Mouse (Mus musculus) heart, adult 2 months (tissue): ENCODE measurements around the gene Ap1g1.

ENCODE experiments used
- CTCF ChIP-seq: fragments of 200-600 bp; IDR thresholded peaks from 2 replicates; pipeline ENCODE4 v1.8.1; 2022; ENCODE audit warnings: antibody characterized with exemption, mild to moderate bottlenecking, moderate library complexity
- EP300 ChIP-seq: fragments of 200-500 bp; IDR thresholded peaks from 2 replicates; pipeline ENCODE4 v1.6.1; 2011; ENCODE audit warnings: low read depth, low read length, control low read depth; ENCODE audit not compliant: insufficient read depth

DNA sequence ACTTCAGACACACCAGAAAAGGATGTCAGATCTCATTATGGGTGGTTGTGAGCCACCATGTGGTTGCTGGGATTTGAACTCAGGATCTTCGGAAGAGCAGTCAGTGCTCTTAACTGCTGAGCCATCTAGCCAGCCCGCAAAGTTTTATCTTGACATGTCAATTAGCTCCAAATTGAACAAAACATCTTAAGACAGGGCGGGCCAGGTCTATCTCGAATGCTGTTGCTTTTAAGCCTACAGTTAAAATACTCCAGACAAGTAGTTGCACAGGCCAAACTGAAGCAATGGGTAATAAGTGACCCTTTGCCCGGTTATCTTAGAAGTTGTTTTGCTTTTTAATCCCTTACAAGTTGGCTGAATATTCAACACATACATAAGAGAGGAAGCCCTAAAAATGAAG, 88.3 kb downstream of the Ap1g1 start:
- no peak for TF ChIP-seq CTCF
- TF ChIP-seq EP300 = no peak
